Mouse (Mus musculus) stomach, postnatal 0 days (tissue): ENCODE results near the gene Rrn3.

ENCODE experiments used
- CTCF ChIP-seq: IDR thresholded peaks from 2 replicates; pipeline ENCODE4 v1.5.1; 2016; ENCODE audit warnings: antibody characterized with exemption, low read depth, mild to moderate bottlenecking, moderate library complexity
- EP300 ChIP-seq: optimal IDR thresholded peaks from 2 replicates; pipeline ENCODE3; 2016; ENCODE audit warnings: antibody characterized with exemption

DNA sequence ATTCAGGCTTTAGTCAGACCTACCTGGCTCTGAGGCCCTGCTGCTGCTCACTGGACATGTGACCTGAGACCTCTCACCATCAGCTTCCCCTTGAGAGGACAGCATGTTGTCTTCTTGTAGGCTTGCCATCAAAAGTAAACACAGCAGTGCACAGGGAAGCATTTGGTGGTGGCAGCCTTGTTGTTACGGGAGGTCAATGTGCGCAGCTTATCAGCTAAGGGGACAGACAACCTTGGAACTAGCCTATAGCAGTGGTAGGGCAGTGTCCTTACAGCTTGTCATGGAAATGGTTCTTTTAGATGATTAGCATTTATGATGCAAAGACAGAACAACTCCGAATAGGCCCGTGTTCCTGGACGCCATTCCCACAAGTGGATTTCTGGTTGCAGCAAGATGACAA is 53.9 kb downstream of the Rrn3 start:
- no peak for TF ChIP-seq CTCF
- no peak for TF ChIP-seq EP300
